Mouse (Mus musculus) naive thymus-derived CD4-positive, alpha-beta T cell, adult 2 months (primary cell): ENCODE results near the gene Lrrc7.
"Not testable (repeated sequence)": the region's sequence is repeated elsewhere in the genome, so short reads cannot be mapped to it uniquely, and the experiment has no call there.

Experiments
- DNase-seq: peaks from one replicate; pipeline ENCODE4 v3.0.0-alpha.2; 2011; ENCODE audit warnings: low read depth

The Lrrc7 gene

GRCm38 (mm10) chr3:158168454-158168853, 393.6 kb downstream of the Lrrc7 start:
- no peak for DNase-seq

DNA sequence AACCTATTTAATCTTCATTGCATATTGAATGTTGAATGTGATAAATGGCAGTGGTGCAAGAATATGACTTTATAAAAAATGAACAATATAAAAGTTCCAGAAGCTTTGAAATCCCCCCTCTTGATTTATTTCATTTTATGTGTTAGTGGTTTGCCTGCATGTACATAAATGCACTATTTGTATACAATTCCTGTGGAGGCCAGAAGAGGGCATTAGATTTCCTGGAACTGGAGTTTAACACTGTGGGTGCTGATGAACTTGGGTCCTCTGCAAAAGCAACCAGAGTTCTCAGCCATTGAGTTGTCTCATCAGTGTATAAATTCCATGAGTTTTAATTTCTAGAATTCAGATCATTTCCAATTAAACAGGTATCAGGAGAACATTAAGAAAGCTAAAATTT, 397.0 kb downstream of the Lrrc7 start:
- no peak for DNase-seq

DNA sequence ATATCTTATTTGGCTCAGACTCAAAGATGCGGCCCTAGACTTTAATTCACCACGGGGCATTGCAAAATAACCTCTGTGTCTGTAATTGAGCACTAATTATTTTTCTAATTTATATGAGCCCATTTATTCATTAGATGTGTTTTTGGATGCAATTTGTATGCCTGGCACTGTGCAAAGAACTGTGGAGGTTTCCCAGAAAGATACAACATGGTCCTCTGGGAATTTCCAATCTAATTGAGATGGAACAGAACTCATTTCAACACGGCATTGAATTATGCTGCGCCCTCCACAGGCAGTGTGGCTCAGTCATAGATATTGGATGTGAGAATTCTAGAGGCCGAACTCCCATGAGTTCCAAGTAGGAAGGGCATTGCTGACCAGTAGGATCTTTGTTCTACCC, 397.6 kb downstream of the Lrrc7 start:
- no peak for DNase-seq

DNA sequence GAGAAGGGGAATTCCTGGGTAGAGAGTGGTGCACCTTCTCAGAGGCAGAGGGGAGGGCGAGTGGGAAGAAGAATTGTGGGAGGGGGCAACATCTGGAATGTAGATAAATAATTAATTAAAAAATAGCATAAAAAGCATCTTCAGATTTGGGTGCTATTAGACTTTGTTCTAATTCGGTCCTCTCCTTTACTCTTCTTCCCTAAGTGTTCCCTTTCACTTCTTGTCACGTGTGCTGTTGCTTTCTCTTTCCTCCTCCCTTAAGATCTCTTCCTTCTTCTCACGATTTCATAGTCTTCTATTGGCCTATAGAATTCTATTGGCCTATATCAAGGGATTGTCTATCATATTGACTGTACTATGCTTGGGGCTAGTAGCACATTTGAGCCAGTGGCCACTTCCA, 398.9 kb downstream of the Lrrc7 start:
- no peak for DNase-seq

GRCm38 (mm10) chr3:158161924-158162490, 400.0 kb downstream of the Lrrc7 start:
- no peak for DNase-seq

GRCm38 (mm10) chr3:158155515-158156286, 406.3 kb downstream of the Lrrc7 start:
- no peak for DNase-seq

DNA sequence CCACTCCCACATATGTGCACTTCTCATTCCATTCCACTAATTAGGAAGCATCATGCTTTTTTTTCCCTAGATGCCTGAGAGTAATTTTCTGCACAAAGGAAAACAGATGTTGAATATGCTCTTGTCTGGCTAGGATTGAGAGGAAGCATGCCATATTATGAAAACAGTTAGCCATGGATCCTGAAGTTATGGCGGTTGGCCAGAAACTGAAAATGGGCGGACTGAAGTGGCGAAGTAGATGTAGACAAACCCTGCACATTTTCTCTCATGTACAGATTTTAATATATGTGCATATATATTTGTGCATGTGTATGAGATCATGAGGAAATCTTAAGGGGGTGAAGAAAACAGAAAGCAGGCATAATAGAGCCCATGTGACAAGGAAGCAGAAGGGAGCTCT, 407.9 kb downstream of the Lrrc7 start:
- DNase-seq, result no peak

DNA sequence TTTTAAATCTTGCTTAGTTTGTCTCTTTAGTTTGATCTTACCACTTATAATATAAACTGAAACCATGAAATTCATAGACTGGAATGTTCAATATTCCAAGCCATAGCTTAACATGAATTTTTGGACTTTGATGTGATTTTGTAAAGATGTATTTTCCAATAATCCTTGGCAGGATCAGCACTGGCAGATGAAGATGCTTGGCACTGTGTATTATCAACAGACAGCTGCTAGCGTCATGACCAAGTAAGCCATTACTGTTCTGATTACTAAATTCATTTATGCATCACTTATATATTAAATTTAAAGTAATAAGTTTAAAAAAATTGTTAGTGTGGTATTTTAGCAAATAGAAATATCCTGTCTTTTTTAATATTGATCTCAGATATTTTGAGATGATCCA, 413.0 kb downstream of the Lrrc7 start:
- DNase-seq, result no peak

DNA sequence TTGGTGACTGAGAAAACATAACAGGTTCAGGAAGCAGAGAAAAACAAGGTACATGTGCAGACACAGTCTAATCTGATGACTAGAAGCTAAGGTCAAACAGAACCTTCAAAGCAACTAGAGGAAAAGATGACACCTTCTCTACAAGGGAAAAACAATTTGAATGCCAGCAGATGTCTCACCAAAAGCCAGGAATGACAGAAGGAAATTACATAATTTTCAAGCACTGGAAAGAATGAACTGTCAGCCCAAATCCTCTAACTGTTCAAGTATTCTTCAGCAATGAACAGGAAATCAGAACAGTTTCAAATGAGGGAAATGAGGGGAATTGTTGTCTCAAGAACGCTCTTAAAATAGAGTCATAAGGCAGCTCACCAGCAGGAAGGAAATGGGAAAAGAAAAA, 421.4 kb downstream of the Lrrc7 start:
- DNase-seq, result no peak

DNA sequence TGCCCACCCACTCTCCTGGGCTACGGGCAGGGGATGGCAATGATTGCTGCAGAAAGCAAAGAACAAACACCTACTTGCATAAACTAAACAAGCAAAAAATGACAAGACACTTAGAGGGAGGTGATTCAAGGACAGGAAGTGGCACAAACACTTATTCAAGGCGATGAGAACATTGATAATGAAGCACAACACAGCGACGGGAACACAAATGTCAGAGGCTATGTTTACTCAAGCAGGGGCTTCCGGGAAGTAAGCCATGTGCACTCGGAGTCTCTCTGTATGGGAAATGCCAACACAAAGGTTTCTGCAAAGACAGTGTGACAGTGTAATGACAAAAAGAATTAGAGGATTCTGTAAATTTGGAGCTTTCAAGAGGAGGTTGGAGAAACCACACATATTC, 424.2 kb downstream of the Lrrc7 start:
- no peak for DNase-seq

DNA sequence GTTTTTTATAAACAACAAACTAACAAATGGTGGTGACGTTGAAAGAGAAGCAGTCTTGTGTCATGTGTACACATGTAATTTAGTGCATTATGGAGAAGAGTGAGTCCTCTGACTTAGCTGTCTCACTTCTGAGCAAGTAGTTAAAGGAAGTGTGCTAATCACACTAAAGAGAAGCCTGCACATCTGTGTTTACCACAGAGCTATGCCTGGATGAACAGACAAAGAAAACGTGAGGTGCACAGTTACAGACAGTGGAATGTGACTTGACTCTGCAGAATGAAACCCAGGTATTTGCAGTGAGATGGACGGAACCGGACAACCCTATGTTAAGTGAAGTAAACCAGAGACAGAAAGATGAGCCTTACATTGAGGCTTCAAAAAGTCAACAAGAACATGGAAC, 430.3 kb downstream of the Lrrc7 start:
- no peak for DNase-seq

GRCm38 (mm10) chr3:158131233-158131632, 430.8 kb downstream of the Lrrc7 start:
- no peak for DNase-seq

DNA sequence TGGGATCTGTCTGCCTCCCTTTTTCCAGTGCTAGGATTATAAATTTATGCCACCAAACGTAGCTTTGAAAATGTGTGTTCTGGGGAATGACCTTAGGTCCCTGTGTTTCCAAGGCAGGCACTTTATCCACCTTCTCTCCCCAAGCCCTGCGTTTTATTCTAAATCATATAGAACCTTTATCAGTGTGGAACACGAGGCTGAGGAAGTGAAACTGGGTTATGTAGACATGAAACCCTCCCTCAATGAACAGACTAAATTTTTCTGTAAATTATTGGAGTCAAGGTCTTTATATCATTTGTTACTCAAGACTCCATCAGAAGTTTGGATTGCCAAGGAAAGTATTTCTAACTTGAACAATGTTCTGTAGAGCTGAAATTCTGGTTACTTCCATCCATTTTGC, 439.1 kb downstream of the Lrrc7 start:
- DNase-seq, result no peak

GRCm38 (mm10) chr3:158105260-158105659, 456.8 kb downstream of the Lrrc7 start:
- DNase-seq, result no peak

- no peak for DNase-seq
Observed at GRCm38 (mm10) chr3:158103467-158103866, 458.6 kb downstream of the Lrrc7 start.

DNA sequence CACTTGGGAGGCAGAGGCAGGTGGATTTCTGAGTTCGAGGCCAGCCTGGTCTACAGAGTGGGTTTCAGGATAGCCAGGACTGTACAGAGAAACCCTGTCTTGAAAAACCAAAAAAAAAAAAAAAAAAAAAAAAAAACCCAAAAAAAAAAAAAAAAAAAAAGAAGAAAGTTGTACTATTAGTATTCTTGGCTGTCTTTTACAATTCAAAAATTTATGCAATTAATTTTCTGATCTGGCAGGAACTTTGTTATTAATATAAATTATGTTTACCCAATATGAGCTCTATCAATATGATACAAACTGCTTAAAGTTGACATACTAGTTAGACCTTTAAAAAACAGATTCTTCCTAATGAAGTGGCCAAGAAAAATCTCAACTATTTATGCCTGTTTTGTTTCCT, 459.5 kb downstream of the Lrrc7 start:
- DNase-seq, result not testable (repeated sequence)

DNA sequence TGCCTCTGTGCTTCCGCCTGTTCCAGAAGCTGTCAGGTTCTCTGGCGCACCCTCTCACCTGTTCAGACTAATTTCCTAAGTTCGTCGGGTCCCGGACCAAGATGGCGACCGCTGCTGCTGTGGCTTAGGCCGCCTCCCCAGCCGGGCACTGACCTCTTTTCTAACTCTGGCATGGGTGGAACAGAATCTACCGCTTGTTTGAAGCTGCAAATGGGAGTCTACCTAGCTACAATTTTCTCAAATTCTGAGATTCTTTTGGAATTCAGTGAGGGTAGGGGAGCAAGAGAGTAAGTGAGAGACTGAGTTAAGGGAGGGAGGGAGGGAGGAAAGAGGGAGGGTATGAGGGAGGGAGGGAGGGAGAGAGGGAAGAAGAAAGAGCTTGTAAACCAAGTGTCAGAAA, 460.0 kb downstream of the Lrrc7 start:
- not testable (repeated sequence) for DNase-seq

- no peak for DNase-seq
Observed at GRCm38 (mm10) chr3:158093919-158094318, 468.1 kb downstream of the Lrrc7 start.

- no peak for DNase-seq
Observed at GRCm38 (mm10) chr3:158091601-158092000, 470.4 kb downstream of the Lrrc7 start.

DNA sequence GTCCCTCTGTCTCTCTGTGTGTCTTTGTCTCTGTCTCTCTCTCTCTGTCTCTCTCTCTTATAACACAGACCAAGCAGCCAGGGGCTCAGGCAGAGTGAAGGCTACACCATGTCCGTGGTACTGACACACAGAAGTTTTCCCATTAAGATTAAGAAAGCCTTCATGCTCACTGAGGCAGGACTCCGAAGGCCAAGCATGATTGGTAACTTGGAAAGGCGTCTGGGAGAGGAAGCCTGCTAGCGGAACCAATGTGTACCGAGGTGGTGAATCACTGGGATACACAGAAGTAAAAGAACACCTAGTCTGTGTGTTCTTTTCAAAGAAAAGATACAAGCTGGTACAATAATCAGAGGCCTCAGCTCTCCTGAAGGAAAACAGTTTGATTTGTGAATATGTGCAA, 484.2 kb downstream of the Lrrc7 start:
- no peak for DNase-seq

DNA sequence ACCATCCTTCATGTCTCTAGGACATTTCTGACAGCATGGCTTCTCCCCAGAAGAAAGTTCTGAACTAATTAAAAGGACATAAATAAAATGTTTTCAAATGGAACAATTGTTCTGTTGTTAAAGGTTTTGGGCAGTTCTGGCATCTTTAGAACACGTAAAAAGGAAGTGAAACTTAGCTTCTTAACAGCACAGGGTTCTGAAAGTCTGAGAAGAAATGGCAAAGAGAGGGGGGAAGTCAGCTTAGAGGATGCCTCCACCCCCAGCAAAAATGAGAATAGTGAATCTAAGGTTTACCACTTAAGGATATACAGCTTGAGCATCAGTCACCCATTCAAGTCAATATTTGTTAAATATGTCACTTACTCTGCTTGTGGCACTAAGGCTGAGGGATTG, 484.6 kb downstream of the Lrrc7 start:
- DNase-seq, result no peak

- DNase-seq, result peak; percentile 53
Observed at GRCm38 (mm10) chr3:158076685-158077379, 485.2 kb downstream of the Lrrc7 start.

GRCm38 (mm10) chr3:158075004-158075403, 487.0 kb downstream of the Lrrc7 start:
- no peak for DNase-seq
